Mouse (Mus musculus) frontal cortex, postnatal 14 days (tissue): ENCODE data around the gene Eif4g1.
"Not testable (repeated sequence)": the region's sequence is repeated elsewhere in the genome, so short reads cannot be mapped to it uniquely, and the experiment has no call there.

ENCODE experiments used
- DNase-seq, 2 experiments: peaks; one replicate each; pipeline ENCODE4 v3.0.0; 2022; ENCODE audit warnings: low spot score in 2 of 2

Gene Eif4g1

GRCm38 (mm10) chr16:20668013-20668412, at the start of gene Eif4g1:
TSS of gene Eif4g1 (plus strand) at chr16:20668313.
- not testable (repeated sequence) for DNase-seq

GRCm38 (mm10) chr16:20619541-20620398, 48.3 kb upstream of the Eif4g1 start:
- DNase-seq = no peak

GRCm38 (mm10) chr16:20620399-20620735, 47.7 kb upstream of the Eif4g1 start:
- no peak for DNase-seq

- DNase-seq = no peak
These were observed 47.3 kb upstream of the Eif4g1 start for GRCm38 (mm10) chr16:20620751-20621190.

GRCm38 (mm10) chr16:20621191-20621990, 46.7 kb upstream of the Eif4g1 start, which contains the start of gene Camk2n2:
TSS of gene Camk2n2 (minus strand) at chr16:20621287.
- peak in 1 of 2 experiments; percentile 33 for DNase-seq

- peak; percentile 51 to 53 for DNase-seq
These were observed 46.0 kb upstream of the Eif4g1 start for GRCm38 (mm10) chr16:20621991-20622685.

- no peak for DNase-seq
These were observed 44.9 kb upstream of the Eif4g1 start for GRCm38 (mm10) chr16:20623211-20623610.

- DNase-seq = peak in 1 of 2 experiments; percentile 30
These were observed 39.2 kb upstream of the Eif4g1 start for GRCm38 (mm10) chr16:20628871-20629391.

GRCm38 (mm10) chr16:20629731-20630634, 38.1 kb upstream of the Eif4g1 start, which contains the start of gene Ece2:
TSS of gene Ece2 (plus strand) at chr16:20629828.
- DNase-seq = no peak

- no peak for DNase-seq
These were observed 30.7 kb upstream of the Eif4g1 start for GRCm38 (mm10) chr16:20637410-20637809.

GRCm38 (mm10) chr16:20638367-20638766, 29.7 kb upstream of the Eif4g1 start:
- peak; percentile 28 to 43 for DNase-seq

GRCm38 (mm10) chr16:20642161-20642560, 26.0 kb upstream of the Eif4g1 start:
- peak; percentile 46 to 77 for DNase-seq

GRCm38 (mm10) chr16:20643911-20644310, 24.2 kb upstream of the Eif4g1 start:
- no peak for DNase-seq

GRCm38 (mm10) chr16:20651076-20651946, 16.8 kb upstream of the Eif4g1 start, which contains the start of gene Psmd2:
TSS of gene Psmd2 (plus strand) at chr16:20651652.
- peak; percentile 90 to 96 for DNase-seq

- DNase-seq = no peak
These were observed 16.2 kb upstream of the Eif4g1 start for GRCm38 (mm10) chr16:20651947-20652310.

GRCm38 (mm10) chr16:20653315-20653714, 14.8 kb upstream of the Eif4g1 start:
- no peak for DNase-seq

GRCm38 (mm10) chr16:20657661-20658060, 10.5 kb upstream of the Eif4g1 start:
- no peak for DNase-seq

- DNase-seq = no peak
These were observed 2.2 kb downstream of the Eif4g1 start for GRCm38 (mm10) chr16:20670291-20670690.

GRCm38 (mm10) chr16:20671886-20672285, 3.8 kb downstream of the Eif4g1 start:
- DNase-seq = no peak

- peak; percentile 94 for DNase-seq
These were observed 4.4 kb downstream of the Eif4g1 start for GRCm38 (mm10) chr16:20672500-20672902.
